Mouse (Mus musculus) midbrain, embryonic 11.5 days (tissue): Measurements from ENCODE around the gene Hspa2. TPM values are rescaled to one million over a fixed set of nuclear protein-coding genes. Genes with fewer than 3 reads are reported as not detected.

Experiments used
- ATAC-seq: fragments of 200-750 bp; cut with Nextera tagmentation; 2 replicates; pipeline ENCODE4 v1.8.0; 2017; ENCODE audit warnings: moderate TSS enrichment, moderate library complexity; ENCODE audit not compliant: low FRiP score
- DNase-seq: peaks from one replicate; pipeline ENCODE4 v3.0.0; 2015; ENCODE audit warnings: low spot score; ENCODE audit errors: missing footprints
- H3K27ac ChIP-seq: fragments of 300-500 bp; sonication (generic); 2 replicates; pipeline ENCODE4 v1.5.1; 2014; ENCODE audit warnings: low read depth, low read length
- H3K27me3 ChIP-seq: fragments of 300-500 bp; sonication (generic); 2 replicates; pipeline ENCODE4 v1.6.1; 2014; ENCODE audit warnings: mild to moderate bottlenecking, low read length, moderate library complexity, mixed read lengths; ENCODE audit not compliant: control insufficient read depth, insufficient read depth
- H3K36me3 ChIP-seq: fragments of 300-500 bp; sonication (generic); 2 replicates; pipeline ENCODE4 v1.6.1; 2014; ENCODE audit warnings: mild to moderate bottlenecking, low read length, moderate library complexity, mixed read lengths; ENCODE audit not compliant: control insufficient read depth, insufficient read depth
- H3K4me1 ChIP-seq: fragments of 300-500 bp; sonication (generic); 2 replicates; pipeline ENCODE4 v1.6.1; 2014; ENCODE audit warnings: low read length; ENCODE audit not compliant: control insufficient read depth, insufficient read depth
- H3K4me2 ChIP-seq: fragments of 300-500 bp; sonication (generic); 2 replicates; pipeline ENCODE4 v1.6.1; 2014; ENCODE audit warnings: mild to moderate bottlenecking, moderate library complexity
- H3K4me3 ChIP-seq: fragments of 300-500 bp; sonication (generic); 2 replicates; pipeline ENCODE4 v1.5.1; 2014; ENCODE audit warnings: low read depth, low read length
- H3K9ac ChIP-seq: fragments of 300-500 bp; sonication (generic); 2 replicates; pipeline ENCODE4 v1.6.1; 2014; ENCODE audit warnings: low read length
- H3K9me3 ChIP-seq: fragments of 300-500 bp; sonication (generic); 2 replicates; pipeline ENCODE4 v1.6.1; 2016; ENCODE audit warnings: low read length; ENCODE audit not compliant: control insufficient read depth
- WGBS: fragments of 180-500 bp; shearing (Covaris S2); extraction: QIAGEN DNeasy Blood & Tissue Kit; methylation state at CpG from one replicate; pipeline ENCODE4 v1.1.7; 2014; 5-methylcytosine and 5-hydroxymethylcytosine counted together
- polyA plus RNA-seq: library from polyadenylated mRNA; unstranded; fragments of >200 nt; fragmentation: Nextera tagmentation; extraction: Ambion mirVana; gene quantifications from 2 replicates; pipeline ENCODE4 v1.2.1, GENCODE M21; 2014

Gene Hspa2
- polyA plus RNA-seq: 5.1 and 7.0 TPM in 2 replicates

DNA sequence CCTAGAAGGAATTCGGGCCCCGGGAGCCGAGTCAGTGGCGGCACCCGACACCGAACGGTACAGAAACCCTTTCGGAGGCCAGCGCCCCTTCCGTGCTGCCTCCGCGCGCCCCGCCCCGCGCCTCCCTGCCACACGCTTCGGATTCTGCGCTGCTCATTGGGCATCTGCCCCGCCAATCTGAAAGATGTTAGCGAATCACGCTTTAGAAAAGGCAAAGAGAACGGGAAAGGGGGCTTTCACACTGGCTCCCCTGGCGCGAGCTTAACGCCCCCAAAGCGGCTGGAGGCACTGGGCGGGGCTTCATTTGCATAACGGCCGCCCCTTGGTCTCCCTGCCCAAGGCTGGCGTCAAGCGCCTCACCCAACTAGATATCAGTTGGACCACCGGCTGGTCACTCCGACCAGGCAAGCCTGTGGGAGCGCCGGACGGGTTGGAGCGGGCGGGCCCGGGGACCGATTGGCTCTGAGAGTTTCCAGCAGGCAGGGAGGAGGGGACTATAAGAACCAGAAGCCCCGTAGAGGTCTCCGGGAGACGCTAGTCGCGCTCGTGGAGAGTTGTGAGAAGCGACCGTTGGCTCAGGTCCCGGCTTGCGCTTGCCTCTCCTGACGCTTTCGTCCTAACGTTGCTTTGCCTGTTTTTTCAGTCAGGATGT, at the start of gene Hspa2:
Hspa2 (plus strand) TSS at position 291 of the 652 bp plus-strand sequence.
- H3K27ac ChIP-seq: peak within 1 kb of the TSS; percentile 75
- peaks cover 17% of the 10 kb centered on the region for H3K4me1 ChIP-seq
- ATAC-seq (peak; percentile 97), DNase-seq (peak; percentile 100)
- H3K4me2 ChIP-seq: peak within 1 kb of the TSS; percentile 83
- WGBS: 0% methylated on average over 54 of the region's 54 CpGs
- H3K4me3 ChIP-seq: peak within 1 kb of the TSS; percentile 68
- peak within 1 kb of the TSS; percentile 74 for H3K9ac ChIP-seq
- no peaks in the 10 kb centered on the region for H3K9me3 ChIP-seq
- H3K36me3 ChIP-seq: no peaks in the 10 kb centered on the region
- H3K27me3 ChIP-seq: peaks cover 40% of the 10 kb centered on the region

DNA sequence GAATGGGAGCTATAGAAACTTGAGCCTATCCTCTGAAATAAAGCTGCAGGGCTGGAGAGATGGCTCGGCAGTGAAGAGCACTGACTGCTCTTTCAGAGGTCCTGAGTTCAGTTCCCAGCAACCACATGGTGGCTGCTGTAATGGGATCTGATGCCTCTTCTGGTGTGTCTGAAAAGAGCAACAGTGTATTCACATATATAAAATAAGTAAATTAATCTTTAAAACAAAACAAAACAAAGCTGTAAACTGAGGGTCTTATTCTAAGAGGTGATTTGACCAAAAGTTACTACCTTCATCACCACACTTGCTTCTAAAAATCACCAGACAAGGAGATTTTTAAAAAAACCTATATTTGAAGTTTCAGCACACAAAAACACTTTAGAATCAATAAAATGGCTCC, 43.1 kb upstream of the Hspa2 start:
- Histone ChIP-seq H3K9me3 (no peaks in the 10 kb centered on the region), H3K4me2 (no peak overlapping the region), H3K27me3 (no peaks in the 10 kb centered on the region), H3K36me3 (no peaks in the 10 kb centered on the region), H3K4me1 (no peaks in the 10 kb centered on the region), H3K9ac (no peak overlapping the region), H3K4me3 (no peak overlapping the region), H3K27ac (no peak overlapping the region)
- 44% methylated on average over 1 of the region's 1 CpGs for WGBS
- DNase-seq: no peak
- no peak for ATAC-seq

GRCm38 (mm10) chr12:76361405-76362302, 42.3 kb upstream of the Hspa2 start:
- Histone ChIP-seq H3K4me2 (no peak overlapping the region), H3K27ac (no peak overlapping the region), H3K36me3 (no peaks in the 10 kb centered on the region), H3K4me1 (no peaks in the 10 kb centered on the region), H3K9me3 (no peaks in the 10 kb centered on the region), H3K9ac (no peak overlapping the region), H3K4me3 (no peak overlapping the region), H3K27me3 (no peaks in the 10 kb centered on the region)
- no peak for ATAC-seq
- peak; percentile 79 for DNase-seq
- 73% methylated on average over 9 of the region's 9 CpGs for WGBS

DNA sequence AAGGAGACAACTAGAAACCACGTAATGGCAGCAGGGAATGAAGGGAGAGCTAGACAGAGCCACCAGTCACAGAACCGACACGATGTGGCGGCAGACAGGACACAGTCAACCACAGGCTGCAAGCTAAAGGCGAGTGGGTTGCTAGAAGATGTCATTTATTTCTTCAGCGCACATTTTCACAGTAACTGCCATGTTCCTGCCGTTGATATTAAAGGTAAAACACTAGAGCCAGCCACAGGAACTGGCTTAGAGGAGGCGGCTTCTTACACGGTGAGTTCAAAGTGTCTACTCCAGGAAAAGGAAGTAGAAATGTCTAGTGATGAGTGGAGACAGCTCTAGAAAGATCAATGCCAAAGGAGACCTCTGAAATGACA, 41.7 kb upstream of the Hspa2 start:
- Histone ChIP-seq H3K27me3 (no peaks in the 10 kb centered on the region), H3K9me3 (no peaks in the 10 kb centered on the region), H3K9ac (no peak overlapping the region), H3K36me3 (no peaks in the 10 kb centered on the region), H3K4me1 (peaks cover 3% of the 10 kb centered on the region; the same call in 1 of the 2 replicates), H3K4me3 (no peak overlapping the region), H3K4me2 (no peak overlapping the region), H3K27ac (no peak overlapping the region)
- no peak for ATAC-seq
- 88% methylated on average over 9 of the region's 9 CpGs for WGBS
- DNase-seq: no peak

- DNase-seq (peak; percentile 67), ATAC-seq (no peak)
- Histone ChIP-seq H3K9ac (no peak overlapping the region), H3K27me3 (no peaks in the 10 kb centered on the region), H3K36me3 (no peaks in the 10 kb centered on the region), H3K4me3 (no peak overlapping the region), H3K27ac (no peak overlapping the region), H3K9me3 (no peaks in the 10 kb centered on the region), H3K4me1 (peaks cover 14% of the 10 kb centered on the region), H3K4me2 (no peak overlapping the region)
- WGBS: 85% methylated on average over 3 of the region's 3 CpGs
Observed at GRCm38 (mm10) chr12:76366276-76366675, 37.7 kb upstream of the Hspa2 start.

GRCm38 (mm10) chr12:76367096-76367995, 36.6 kb upstream of the Hspa2 start:
- Histone ChIP-seq H3K9me3 (no peaks in the 10 kb centered on the region), H3K4me1 (peaks cover 23% of the 10 kb centered on the region), H3K9ac (peak overlapping the region; percentile 26), H3K4me3 (peak overlapping the region; percentile 15; the same call in 1 of the 2 replicates), H3K27ac (no peak overlapping the region), H3K4me2 (peak overlapping the region; percentile 78), H3K36me3 (no peaks in the 10 kb centered on the region), H3K27me3 (no peaks in the 10 kb centered on the region)
- no peak for ATAC-seq
- peak; percentile 89 for DNase-seq
- 33% methylated on average over 14 of the region's 14 CpGs for WGBS

DNA sequence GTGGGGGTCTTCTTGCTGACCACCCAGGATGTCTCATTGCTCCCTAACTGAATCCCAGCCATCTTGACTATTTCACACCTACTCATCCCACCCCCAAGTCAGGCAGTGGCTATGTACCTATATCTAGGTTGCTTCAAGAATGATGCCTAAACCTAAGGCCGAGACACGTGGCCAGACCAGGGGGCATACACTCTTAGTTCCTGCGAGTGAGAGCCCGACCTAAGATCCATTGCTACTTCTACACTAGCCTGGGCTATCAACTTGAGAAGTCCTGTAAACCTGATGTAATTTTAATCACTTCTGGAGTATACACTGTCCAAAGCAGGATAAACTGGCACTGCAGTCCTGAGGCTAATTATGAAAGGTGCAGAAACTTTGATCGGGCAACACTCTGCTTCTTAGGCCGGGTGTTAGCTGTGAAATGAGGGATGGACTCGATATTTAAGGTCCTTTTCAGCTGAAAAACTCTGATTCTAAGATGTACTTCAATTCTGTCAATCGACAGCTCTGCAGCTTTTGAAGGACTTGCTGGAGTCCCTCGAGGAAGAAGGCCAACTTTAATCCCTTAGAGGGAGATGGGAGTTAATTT, 35.7 kb upstream of the Hspa2 start:
- Histone ChIP-seq H3K27ac (0 out of 2 replicates have a peak overlapping the region, but pooled peaks have one; percentile 96), H3K4me1 (peaks cover 25% of the 10 kb centered on the region), H3K4me2 (peak overlapping the region; percentile 78), H3K9ac (peak overlapping the region; percentile 99), H3K9me3 (no peaks in the 10 kb centered on the region), H3K36me3 (no peaks in the 10 kb centered on the region), H3K27me3 (no peaks in the 10 kb centered on the region), H3K4me3 (peak overlapping the region; percentile 76)
- DNase-seq: peak; percentile 85
- 5% methylated on average over 9 of the region's 9 CpGs for WGBS
- no peak for ATAC-seq

DNA sequence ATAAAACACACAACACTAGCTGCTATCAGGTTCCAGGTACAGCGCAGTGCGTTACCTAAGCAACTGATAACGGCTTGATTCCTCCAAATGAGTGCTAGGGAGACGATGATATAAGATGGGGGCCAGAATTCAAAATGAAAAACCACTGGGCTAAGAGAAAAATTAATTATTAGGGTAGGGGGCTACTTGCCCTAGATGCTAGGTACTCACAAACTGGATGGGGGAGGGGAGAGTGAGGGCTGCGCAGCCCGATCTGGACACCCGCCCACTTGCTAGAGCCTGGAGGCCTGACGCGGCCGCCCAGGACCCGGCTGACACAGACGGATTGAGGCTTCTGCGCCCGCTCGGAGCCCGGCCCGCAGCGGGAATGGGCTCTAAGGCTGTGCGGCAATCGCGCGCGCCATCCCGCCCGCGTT, 35.2 kb upstream of the Hspa2 start:
- H3K36me3 ChIP-seq: no peaks in the 10 kb centered on the region
- no peaks in the 10 kb centered on the region for H3K9me3 ChIP-seq
- H3K4me1 ChIP-seq: peaks cover 25% of the 10 kb centered on the region
- H3K4me3 ChIP-seq: peak overlapping the region; percentile 76
- WGBS: under 1% methylated on average over 26 of the region's 26 CpGs
- peak overlapping the region; percentile 78 for H3K4me2 ChIP-seq
- peak overlapping the region; percentile 99 for H3K9ac ChIP-seq
- H3K27me3 ChIP-seq: no peaks in the 10 kb centered on the region
- ATAC-seq (peak; percentile 49; the same call in 1 of the 2 replicates), DNase-seq (no peak)
- peak overlapping the region; percentile 96 for H3K27ac ChIP-seq
